Mouse (Mus musculus) G1E (cell line): ENCODE results near the gene Antxr1.

Source experiments
- CTCF ChIP-seq: IDR thresholded peaks from 2 replicates; pipeline ENCODE4 v1.5.1; 2012; ENCODE audit warnings: low read depth, low read length, inconsistent platforms, mixed read lengths
- GATA1 ChIP-seq: IDR thresholded peaks from 2 replicates; pipeline ENCODE4 v1.6.1; 2012; ENCODE audit warnings: borderline replicate concordance, low read length, inconsistent platforms, mixed read lengths
- GATA2 ChIP-seq: IDR thresholded peaks from 2 replicates; pipeline ENCODE4 v1.6.1; 2012; ENCODE audit warnings: low read depth, low read length, inconsistent platforms, borderline replicate concordance
- POLR2AphosphoS5 ChIP-seq: IDR thresholded peaks from 2 replicates; pipeline ENCODE4 v1.6.1; 2012; ENCODE audit warnings: low read depth, low read length, inconsistent platforms; ENCODE audit not compliant: insufficient replicate concordance
- TAL1 ChIP-seq: conservative IDR thresholded peaks from 2 replicates; pipeline ENCODE4 v1.6.1; 2012; ENCODE audit warnings: low read depth, low read length, inconsistent platforms, mixed read lengths

GRCm38 (mm10) chr6:87354441-87354840, 18.8 kb upstream of the Antxr1 start:
- no peak for TF ChIP-seq CTCF
- no peak for TF ChIP-seq GATA1
- TF ChIP-seq GATA2: no peak
- TF ChIP-seq POLR2AphosphoS5: no peak
- TF ChIP-seq TAL1: no peak
